Mouse (Mus musculus): ENCODE measurements around the gene Isl1.

The Isl1 gene

DNA sequence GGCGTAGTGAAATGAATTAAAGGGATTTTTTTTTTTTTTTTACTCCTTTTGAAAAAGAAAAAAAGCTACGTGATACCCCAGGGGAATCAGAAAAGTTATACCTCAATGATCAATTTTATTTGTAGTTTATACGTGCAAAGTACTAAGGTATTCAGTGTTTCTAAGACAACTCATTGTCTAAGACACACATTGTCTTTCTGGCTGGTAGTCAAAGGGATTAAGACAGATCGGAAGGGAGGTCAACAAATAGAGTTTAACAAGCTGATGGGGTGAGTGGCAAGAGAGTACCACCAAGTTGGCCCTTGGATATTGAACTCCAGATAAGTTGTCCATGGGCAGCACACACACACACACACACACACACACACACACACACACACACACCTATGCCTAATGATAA, 14.1 kb downstream of the Isl1 start:
- no peak for DNase-seq (ENCODE audit: low read depth, low spot score)

DNA sequence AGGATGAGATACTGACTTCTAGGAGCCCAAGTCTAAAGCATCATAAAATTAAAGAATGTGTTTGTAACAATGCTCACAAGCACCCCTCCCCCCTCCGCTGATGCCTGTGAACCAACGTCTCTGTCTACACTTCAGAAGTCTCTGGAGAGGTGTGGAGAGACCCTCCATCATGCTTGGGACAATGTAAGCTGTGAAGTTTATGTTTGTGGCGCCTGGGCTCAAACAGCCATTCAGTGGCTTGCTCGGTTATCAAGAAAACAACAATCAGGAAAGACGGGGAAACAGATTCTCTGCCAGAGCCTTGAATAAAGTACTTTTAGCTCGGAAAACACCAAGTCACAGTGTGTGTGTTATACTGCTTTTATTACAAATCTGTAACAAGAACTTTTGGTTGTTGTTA, 14.8 kb downstream of the Isl1 start:
- DNase-seq (ENCODE audit: low read depth, low spot score): no peak

DNA sequence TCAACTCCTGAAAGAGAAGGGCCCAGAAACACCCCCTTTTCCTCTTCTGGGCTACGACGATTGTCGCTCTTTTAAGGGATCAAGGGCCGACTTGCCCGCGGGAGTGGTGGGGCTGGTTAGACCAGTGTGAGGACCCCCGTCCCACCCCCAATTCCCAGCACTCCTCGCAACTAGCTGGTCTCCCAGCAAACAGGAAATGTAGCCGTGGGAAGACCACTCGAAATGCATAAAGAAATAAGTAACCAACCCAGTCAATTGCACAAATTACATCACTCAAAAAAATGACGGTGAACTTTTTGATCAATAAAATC, 15.4 kb downstream of the Isl1 start:
- no peak for DNase-seq (ENCODE audit: low read depth, low spot score)

- no peak for DNase-seq (ENCODE audit: low read depth, low spot score)
Observed at GRCm38 (mm10) chr13:116293301-116294150, 16.0 kb downstream of the Isl1 start.

GRCm38 (mm10) chr13:116289655-116290054, 19.8 kb downstream of the Isl1 start:
- DNase-seq (ENCODE audit: low read depth, low spot score): no peak

DNA sequence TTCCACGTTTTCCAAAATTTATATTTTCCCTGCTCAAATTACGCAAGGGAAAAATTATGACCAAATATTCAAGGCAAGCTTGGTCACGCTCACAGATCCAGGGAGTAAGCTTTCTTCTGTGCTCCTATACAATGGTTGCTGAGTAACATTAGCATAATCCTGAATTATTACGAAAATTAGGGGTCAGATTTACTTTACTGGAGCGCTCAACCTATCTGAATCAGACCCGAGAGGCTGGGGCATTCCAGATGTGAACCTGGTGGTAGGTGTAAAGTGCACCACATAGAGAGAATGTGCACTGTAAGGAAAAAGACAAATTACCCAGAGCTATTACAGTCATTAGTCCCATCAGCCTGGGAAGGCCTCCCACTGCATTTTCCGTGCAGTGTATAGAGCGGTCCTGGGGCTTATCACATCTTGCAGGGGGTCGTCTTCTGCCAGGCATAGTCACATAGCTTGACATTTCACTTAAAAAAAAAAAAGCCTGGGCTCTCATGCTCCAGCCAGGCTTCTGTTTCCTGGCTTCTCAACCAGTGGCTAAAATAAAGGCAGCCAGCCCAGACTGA, 30.2 kb downstream of the Isl1 start:
- DNase-seq (ENCODE audit: low read depth, low spot score): no peak

Measured in WW6 (cell line).